Mouse (Mus musculus) ES-E14 (cell line): ENCODE results near the gene Cers2.

ENCODE experiments used
- HCFC1 ChIP-seq: IDR thresholded peaks from 2 replicates; pipeline ENCODE4 v1.6.1; 2012; ENCODE audit warnings: low read length, inconsistent platforms, borderline replicate concordance; ENCODE audit not compliant: insufficient read depth
- ZC3H11A ChIP-seq: IDR thresholded peaks from 2 replicates; pipeline ENCODE4 v1.6.1; 2012; ENCODE audit warnings: low read depth, mild to moderate bottlenecking, inconsistent platforms, low read length, borderline replicate concordance

GRCm38 (mm10) chr3:95285390-95285789 lies 29.2 kb upstream of the Cers2 start:
- TF ChIP-seq ZC3H11A: no peak
- TF ChIP-seq HCFC1: no peak
